Mouse (Mus musculus): ENCODE measurements around the gene Cd93. TPM values are rescaled to one million over a fixed set of nuclear protein-coding genes. Genes with fewer than 3 reads are reported as not detected.

The Cd93 gene
- total and polyA plus RNA-seq, 3 experiments, result not detected

DNA sequence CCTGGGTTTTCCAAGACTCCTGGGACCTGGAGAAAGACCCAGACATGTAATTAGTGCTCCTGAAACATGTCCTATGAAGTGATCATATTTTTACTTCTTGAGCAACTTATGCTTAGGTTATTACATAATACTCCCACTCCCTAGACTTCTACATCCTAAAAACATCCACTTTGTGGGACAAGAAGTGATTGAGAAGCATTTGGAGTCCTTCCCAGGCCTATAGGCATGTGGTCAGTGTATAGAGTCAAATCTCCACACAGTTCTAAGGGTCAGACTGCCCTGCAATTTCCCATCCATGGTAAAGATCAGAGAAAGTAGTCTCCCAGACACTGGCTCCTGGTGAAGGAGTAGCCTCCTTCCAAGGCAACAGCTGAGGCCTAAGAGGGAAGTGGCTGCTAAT lies 12.0 kb upstream of the Cd93 start:
- TF ChIP-seq USF1 (IDR thresholded peaks at IDR 0.05; ENCODE audit: low read depth, low read length) (no peak), CHD1 (IDR thresholded peaks at IDR 0.05; ENCODE audit: low read depth, low read length) (no peak), MAZ (IDR thresholded peaks at IDR 0.05; ENCODE audit: low read depth, low read length) (no peak), KAT2A (conservative IDR thresholded peaks at IDR 0.05; ENCODE audit: low read depth, low read length) (no peak), POLR2AphosphoS2 (IDR thresholded peaks at IDR 0.05; ENCODE audit: low read length) (no peak), CTCF (IDR thresholded peaks at IDR 0.05 in 2 of 3, conservative IDR thresholded peaks at IDR 0.05 in 1 of 3; ENCODE audit: control insufficient read depth in 1 of 3, insufficient read depth in 1 of 3, low read depth in 2 of 3, low read length in 3 of 3, poor library complexity in 1 of 3, severe bottlenecking in 1 of 3) (no peak), CHD2 (IDR thresholded peaks at IDR 0.05; ENCODE audit: low read length) (no peak), RCOR1 (IDR thresholded peaks at IDR 0.05; ENCODE audit: low read depth, low read length) (no peak), JUND (IDR thresholded peaks at IDR 0.05; ENCODE audit: low read depth, low read length) (no peak), SMC3 (IDR thresholded peaks at IDR 0.05; ENCODE audit: low read depth, low read length) (no peak), GATA1 (IDR thresholded peaks at IDR 0.05; ENCODE audit: low read depth, low read length) (no peak)
- Histone ChIP-seq H3K36me3 (ENCODE audit: control insufficient read depth in 1 of 2, insufficient read depth in 2 of 2, low read length in 2 of 2) (no peaks in the 10 kb centered on the region), H3K9ac (ENCODE audit: control insufficient read depth, low read depth, low read length, poor library complexity, severe bottlenecking) (no peak overlapping the region), H3K27ac (ENCODE audit: control insufficient read depth, low read depth, low read length) (no peak overlapping the region), H3K79me2 (ENCODE audit: control insufficient read depth, insufficient read depth, low read length, poor library complexity) (no peaks in the 10 kb centered on the region), H3K4me3 (ENCODE audit: control insufficient read depth in 1 of 2, insufficient read depth in 1 of 2, low read depth in 2 of 2, low read length in 2 of 2) (no peak overlapping the region), H3K9me3 (replicated peaks; ENCODE audit: insufficient read depth, low read length) (no peaks in the 10 kb centered on the region), H3K4me1 (ENCODE audit: control insufficient read depth in 1 of 2, insufficient read depth in 2 of 2, low read length in 2 of 2) (no peaks in the 10 kb centered on the region), H3K27me3 (ENCODE audit: control insufficient read depth in 1 of 2, insufficient read depth in 2 of 2, low read length in 2 of 2) (no peaks in the 10 kb centered on the region)
- DNase-seq (ENCODE audit: low read depth, low spot score), result no peak

DNA sequence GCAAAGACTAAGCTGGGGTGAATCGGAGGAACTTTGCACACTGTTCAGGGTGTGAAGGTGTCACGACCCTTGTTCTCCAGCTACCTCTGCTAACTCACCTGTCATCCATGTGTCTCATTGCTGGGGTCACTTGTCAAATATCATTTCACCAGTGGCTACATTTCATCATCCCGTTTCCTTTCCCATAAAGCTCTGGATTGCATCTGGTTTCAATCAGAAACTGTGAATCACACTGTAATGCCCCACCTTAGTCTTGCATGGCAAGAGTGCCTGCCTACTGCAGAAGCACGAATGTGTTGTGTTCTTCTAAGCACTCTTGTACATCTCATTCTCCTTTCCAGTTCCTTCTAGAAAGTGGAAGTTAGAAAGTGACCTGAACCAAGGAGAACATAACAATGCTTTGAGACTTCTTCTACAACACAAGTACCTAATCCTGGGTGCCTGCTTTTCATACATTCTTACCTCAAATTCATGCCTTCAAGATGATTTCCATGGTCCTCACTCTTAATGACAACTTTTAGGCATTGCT lies 10.7 kb upstream of the Cd93 start:
- Histone ChIP-seq H3K9ac (ENCODE audit: control insufficient read depth, low read depth, low read length, poor library complexity, severe bottlenecking) (no peak overlapping the region), H3K27ac (ENCODE audit: control insufficient read depth, low read depth, low read length) (no peak overlapping the region), H3K4me3 (ENCODE audit: control insufficient read depth in 1 of 2, insufficient read depth in 1 of 2, low read depth in 2 of 2, low read length in 2 of 2) (no peak overlapping the region), H3K9me3 (replicated peaks; ENCODE audit: insufficient read depth, low read length) (no peaks in the 10 kb centered on the region), H3K4me1 (ENCODE audit: control insufficient read depth in 1 of 2, insufficient read depth in 2 of 2, low read length in 2 of 2) (no peaks in the 10 kb centered on the region), H3K79me2 (ENCODE audit: control insufficient read depth, insufficient read depth, low read length, poor library complexity) (no peaks in the 10 kb centered on the region), H3K27me3 (ENCODE audit: control insufficient read depth in 1 of 2, insufficient read depth in 2 of 2, low read length in 2 of 2) (no peaks in the 10 kb centered on the region), H3K36me3 (ENCODE audit: control insufficient read depth in 1 of 2, insufficient read depth in 2 of 2, low read length in 2 of 2) (no peaks in the 10 kb centered on the region)
- DNase-seq (ENCODE audit: low read depth, low spot score), result no peak
- no peak for TF ChIP-seq TCF12 (IDR thresholded peaks at IDR 0.05; ENCODE audit: low read depth, low read length)
- TF ChIP-seq POLR2AphosphoS5 (IDR thresholded peaks at IDR 0.05; ENCODE audit: borderline replicate concordance, low read depth, low read length), result no peak
- no peak for TF ChIP-seq ELF1 (IDR thresholded peaks at IDR 0.05; ENCODE audit: low read depth, low read length)
- TF ChIP-seq HCFC1 (IDR thresholded peaks at IDR 0.05; ENCODE audit: low read depth, low read length), result no peak
- TF ChIP-seq ZC3H11A (IDR thresholded peaks at IDR 0.05; ENCODE audit: low read depth, low read length), result no peak
- TF ChIP-seq KAT2A (conservative IDR thresholded peaks at IDR 0.05; ENCODE audit: low read depth, low read length), result no peak
- no peak for TF ChIP-seq ZNF384 (IDR thresholded peaks at IDR 0.05; ENCODE audit: low read depth, low read length)
- TF ChIP-seq ZMIZ1 (IDR thresholded peaks at IDR 0.05; ENCODE audit: low read depth, low read length), result no peak
- no peak for TF ChIP-seq JUND (IDR thresholded peaks at IDR 0.05; ENCODE audit: low read depth, low read length)
- TF ChIP-seq NRF1 (IDR thresholded peaks at IDR 0.05; ENCODE audit: insufficient read depth, low read depth, low read length, poor library complexity, severe bottlenecking), result no peak
- TF ChIP-seq GABPA (IDR thresholded peaks at IDR 0.05; ENCODE audit: low read depth, low read length), result no peak
- no peak for TF ChIP-seq TBP (IDR thresholded peaks at IDR 0.05; ENCODE audit: low read depth, low read length)
- no peak for TF ChIP-seq SMC3 (IDR thresholded peaks at IDR 0.05; ENCODE audit: low read depth, low read length)
- no peak for TF ChIP-seq E2F4 (IDR thresholded peaks at IDR 0.05; ENCODE audit: borderline replicate concordance, low read depth, low read length)
- TF ChIP-seq TAL1 (IDR thresholded peaks at IDR 0.05; ENCODE audit: low read length), result no peak
